Mouse (Mus musculus) hematopoietic stem cell, adult 5-6 weeks (primary cell): ENCODE data around the gene Podn. TPM values are rescaled to one million over a fixed set of nuclear protein-coding genes. Genes with fewer than 3 reads are reported as not detected.

ENCODE experiments used
- total RNA-seq: library from RNA; stranded (forward); fragments of 172-1452, 232-1000 nt; gene quantifications from 2 replicates; pipeline ENCODE4 v1.2.3, GENCODE M21; 2017

Podn gene
- total RNA-seq, 1 experiment from 2014 or later: not detected

Other genes starting within 250 kb of the Podn start
- gene Magoh, start 216.7 kb downstream of the Podn start, total RNA-seq: 217 and 291 TPM in 2 replicates
- 48.2 and 68.1 TPM in 2 replicates for gene 0610037L13Rik, start 206.6 kb downstream of the Podn start, total RNA-seq
- gene Cpt2, start 172.8 kb downstream of the Podn start, total RNA-seq: 24.1 and 24.6 TPM in 2 replicates
- not detected in 2 replicates for gene Slc1a7, start 128.1 kb downstream of the Podn start, total RNA-seq
- gene Scp2, start 48.6 kb upstream of the Podn start, total RNA-seq: 201 and 213 TPM in 2 replicates
- 0.31 and 0.55 TPM in 2 replicates for gene Echdc2, start 69.0 kb upstream of the Podn start, total RNA-seq
- gene Zyg11a, start 121.6 kb upstream of the Podn start, total RNA-seq: not detected in 2 replicates
- 32.3 TPM in 2 replicates for gene Zyg11b, start 204.7 kb upstream of the Podn start, total RNA-seq
- 8.2 and 13.3 TPM in 2 replicates for gene Coa7, start 231.7 kb upstream of the Podn start, total RNA-seq